Mouse (Mus musculus) liver, adult 2 months (tissue): ENCODE data around the gene Hist1h4a. TPM values are rescaled to one million over a fixed set of nuclear protein-coding genes. Genes with fewer than 3 reads are reported as not detected.
"Not testable (repeated sequence)": the region's sequence is repeated elsewhere in the genome, so short reads cannot be mapped to it uniquely, and the experiment has no call there.

ENCODE experiments used
- DNase-seq: peaks from one replicate; pipeline ENCODE4 v3.0.0-alpha.2; 2011; ENCODE audit warnings: low read depth, low spot score; ENCODE audit errors: extremely low read depth
- H3K27ac ChIP-seq: fragments of 200-500 bp; replicated peaks from 2 replicates; pipeline ENCODE4 v1.5.1; 2012; ENCODE audit warnings: low read depth, mild to moderate bottlenecking, control low read depth, inconsistent platforms, low read length; ENCODE audit not compliant: insufficient read depth
- H3K27me3 ChIP-seq: fragments of 200-500 bp; 2 replicates; pipeline ENCODE4 v1.6.1; 2012; ENCODE audit warnings: mild to moderate bottlenecking, moderate library complexity, low read length, inconsistent platforms; ENCODE audit not compliant: control insufficient read depth, insufficient read depth
- H3K36me3 ChIP-seq: fragments of 200-500 bp; 2 replicates; pipeline ENCODE4 v1.6.1; 2012; ENCODE audit warnings: low read length, inconsistent platforms; ENCODE audit not compliant: control insufficient read depth, insufficient read depth
- H3K4me1 ChIP-seq: fragments of 200-500 bp; 2 replicates; pipeline ENCODE4 v1.6.1; 2011; ENCODE audit warnings: low read length; ENCODE audit not compliant: control insufficient read depth, insufficient read depth
- H3K4me3 ChIP-seq: fragments of 200-500 bp; 2 replicates; pipeline ENCODE4 v1.5.1; 2011; ENCODE audit warnings: low read depth, mild to moderate bottlenecking, control low read depth, low read length, moderate library complexity; ENCODE audit not compliant: insufficient read depth
- H3K79me2 ChIP-seq: fragments of 200-500 bp; 2 replicates; pipeline ENCODE4 v1.6.1; 2012; ENCODE audit warnings: inconsistent platforms, mild to moderate bottlenecking, low read length, moderate library complexity; ENCODE audit not compliant: control insufficient read depth, insufficient read depth
- H3K9ac ChIP-seq: fragments of 200-500 bp; 2 replicates; pipeline ENCODE4 v1.6.1; 2012; ENCODE audit warnings: low read depth, mild to moderate bottlenecking, control low read depth, inconsistent platforms, low read length
- CTCF ChIP-seq: fragments of 200-500 bp; IDR thresholded peaks from 2 replicates; pipeline ENCODE4 v1.5.1; 2011; ENCODE audit warnings: low read depth, low read length, control low read depth
- POLR2A ChIP-seq: fragments of 200-500 bp; IDR thresholded peaks from 2 replicates; pipeline ENCODE4 v1.6.1; 2011; ENCODE audit warnings: low read length, control low read depth; ENCODE audit not compliant: insufficient read depth; ENCODE audit errors: extremely low read depth
- WGBS: fragments of 180-500 bp; shearing (Covaris S2); methylation state at CpG from one replicate; pipeline ENCODE4 v1.1.7; 2018; 5-methylcytosine and 5-hydroxymethylcytosine counted together
- polyA plus RNA-seq: library from polyadenylated mRNA; depleted of rRNA; stranded (reverse); fragments of >200 nt; gene quantifications from 2 replicates; pipeline ENCODE4 v1.2.3, GENCODE M21; 2012
- total RNA-seq: library from RNA; depleted of rRNA; stranded (reverse); fragments of >200 nt; gene quantifications from 2 replicates; pipeline ENCODE4 v1.2.3, GENCODE M21; 2014

The Hist1h4a gene
- total and polyA plus RNA-seq, 2 experiments, result 21.0 TPM; not detected in 1

DNA sequence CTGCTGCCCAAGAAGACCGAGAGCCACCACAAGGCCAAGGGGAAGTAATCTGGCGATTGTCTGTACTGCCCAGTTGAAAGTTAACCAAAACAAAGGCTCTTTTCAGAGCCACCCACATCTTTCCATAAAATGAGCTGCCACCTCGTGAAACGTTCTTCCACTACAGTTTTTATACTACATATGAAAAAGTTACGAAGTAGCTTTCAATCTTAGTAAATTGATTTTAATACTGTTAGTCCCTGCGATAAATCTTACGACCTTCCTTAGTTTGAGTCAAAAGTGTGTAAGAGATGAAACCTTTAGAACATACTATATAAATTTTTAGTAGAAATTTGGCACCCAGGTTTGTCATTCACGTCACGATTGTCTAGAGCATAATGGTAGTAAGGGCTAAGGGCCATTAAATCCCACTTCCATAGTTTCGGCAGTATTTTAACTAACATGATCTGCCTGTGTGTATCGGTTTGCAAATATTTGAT is 9.5 kb downstream of the Hist1h4a start:
- Histone ChIP-seq H3K79me2 (no peaks in the 10 kb centered on the region), H3K27me3 (no peaks in the 10 kb centered on the region), H3K4me3 (peak overlapping the region; percentile 34; the same call in 1 of the 2 replicates), H3K4me1 (peaks cover 4% of the 10 kb centered on the region), H3K27ac (peak overlapping the region; percentile 67; the same call in 1 of the 2 replicates), H3K36me3 (no peaks in the 10 kb centered on the region), H3K9ac (0 out of 2 replicates have a peak overlapping the region, but pooled peaks have one; percentile 41)
- DNase-seq, result no peak
- WGBS, result 4% methylated on average over 11 of the region's 11 CpGs
- TF ChIP-seq CTCF, result no peak
- no peak for TF ChIP-seq POLR2A

DNA sequence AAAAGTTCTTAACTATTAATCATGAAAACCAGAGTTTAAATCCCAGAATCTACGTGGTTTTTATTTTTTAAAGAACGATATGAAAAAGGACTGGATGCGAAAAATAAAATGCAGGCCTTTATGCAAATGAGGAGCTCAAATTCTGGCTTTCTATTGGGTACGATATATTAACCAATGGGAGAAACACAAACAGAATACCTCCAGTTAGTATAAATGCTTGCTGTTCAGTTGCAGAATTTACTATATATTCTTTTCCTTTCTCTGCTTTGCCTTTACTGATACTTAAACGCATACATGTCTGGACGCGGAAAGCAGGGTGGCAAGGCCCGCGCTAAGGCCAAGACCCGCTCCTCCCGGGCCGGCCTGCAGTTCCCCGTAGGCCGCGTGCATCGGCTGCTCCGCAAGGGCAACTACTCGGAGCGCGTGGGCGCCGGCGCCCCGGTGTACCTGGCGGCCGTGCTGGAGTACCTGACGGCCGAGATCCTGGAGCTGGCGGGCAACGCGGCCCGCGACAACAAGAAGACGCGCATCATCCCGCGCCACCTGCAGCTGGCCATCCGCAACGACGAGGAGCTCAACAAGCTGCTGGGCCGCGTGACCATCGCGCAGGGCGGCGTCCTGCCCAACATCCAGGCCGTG is 10.1 kb downstream of the Hist1h4a start, which contains the start of gene Hist1h2ab:
Gene Hist1h2ab (plus strand): TSS at position 288 of the 639 bp plus-strand sequence.
- peak within 1 kb of the TSS; percentile 67 for H3K4me3 ChIP-seq
- H3K27ac ChIP-seq, result peak within 1 kb of the TSS; percentile 96
- peak; percentile 88 for DNase-seq
- peak within 1 kb of the TSS; percentile 77 for H3K9ac ChIP-seq
- under 1% methylated on average over 34 of the region's 47 CpGs for WGBS
- H3K79me2 ChIP-seq, H3K4me1 ChIP-seq, H3K36me3 ChIP-seq, H3K27me3 ChIP-seq: not testable (repeated sequence)

DNA sequence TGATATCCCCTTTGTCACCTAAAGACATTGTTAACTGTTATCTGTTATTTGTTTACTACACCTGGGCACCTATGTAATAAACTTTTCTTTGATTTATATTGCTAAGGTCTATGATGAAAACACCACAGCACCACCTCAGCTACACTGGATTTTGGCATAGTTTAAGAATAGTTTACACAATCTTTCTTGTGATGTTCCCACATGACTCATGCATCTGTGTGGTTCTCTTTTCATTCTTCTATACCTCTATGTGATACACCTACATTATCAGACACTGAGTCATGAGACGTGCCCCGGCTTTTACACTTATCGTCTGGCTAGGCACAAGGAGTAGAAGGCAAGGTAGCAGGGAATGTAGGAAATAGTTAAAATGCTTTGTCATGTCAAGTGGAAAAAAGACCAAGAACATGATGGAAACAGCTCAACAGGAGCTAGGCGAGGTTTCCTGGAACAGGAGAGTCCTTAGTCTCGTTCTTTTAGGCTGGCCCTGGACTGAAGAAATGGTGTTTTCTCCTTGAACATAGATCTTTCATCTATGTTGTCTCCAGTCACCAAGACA is 11.4 kb downstream of the Hist1h4a start:
- Histone ChIP-seq H3K4me1 (peaks cover 11% of the 10 kb centered on the region), H3K9ac (no peak overlapping the region), H3K27me3 (no peaks in the 10 kb centered on the region), H3K4me3 (no peak overlapping the region), H3K79me2 (no peaks in the 10 kb centered on the region), H3K36me3 (no peaks in the 10 kb centered on the region), H3K27ac (no peak overlapping the region)
- WGBS, result 98% methylated on average over 5 of the region's 5 CpGs
- no peak for DNase-seq
- TF ChIP-seq POLR2A (no peak), CTCF (no peak)

DNA sequence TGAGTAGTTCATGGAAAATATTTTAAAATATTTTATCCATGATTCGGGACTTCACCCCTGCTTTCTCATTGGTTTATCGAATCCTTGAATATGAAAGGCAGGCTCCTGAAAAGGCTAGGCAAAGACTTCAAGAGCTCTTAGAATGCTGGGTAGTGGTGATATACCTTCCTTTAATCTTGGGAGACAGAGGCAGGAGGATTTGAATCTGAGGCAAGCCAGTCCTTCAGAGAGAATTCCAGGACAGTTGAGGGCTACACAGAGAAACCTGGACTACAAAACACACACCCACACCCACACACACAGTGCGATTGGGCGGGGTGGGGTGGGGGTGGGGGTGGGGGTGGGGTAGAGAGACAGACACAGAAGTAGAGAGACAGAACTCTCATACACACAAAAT is 13.1 kb downstream of the Hist1h4a start:
- peaks cover 12% of the 10 kb centered on the region for H3K4me1 ChIP-seq
- no peaks in the 10 kb centered on the region for H3K79me2 ChIP-seq
- no peak for DNase-seq
- no peaks in the 10 kb centered on the region for H3K27me3 ChIP-seq
- no peaks in the 10 kb centered on the region for H3K36me3 ChIP-seq
- no peak overlapping the region for H3K27ac ChIP-seq
- H3K9ac ChIP-seq, result no peak overlapping the region
- no peak for TF ChIP-seq POLR2A
- no peak for TF ChIP-seq CTCF
- no peak overlapping the region for H3K4me3 ChIP-seq
- 16% methylated on average over 4 of the region's 4 CpGs for WGBS

DNA sequence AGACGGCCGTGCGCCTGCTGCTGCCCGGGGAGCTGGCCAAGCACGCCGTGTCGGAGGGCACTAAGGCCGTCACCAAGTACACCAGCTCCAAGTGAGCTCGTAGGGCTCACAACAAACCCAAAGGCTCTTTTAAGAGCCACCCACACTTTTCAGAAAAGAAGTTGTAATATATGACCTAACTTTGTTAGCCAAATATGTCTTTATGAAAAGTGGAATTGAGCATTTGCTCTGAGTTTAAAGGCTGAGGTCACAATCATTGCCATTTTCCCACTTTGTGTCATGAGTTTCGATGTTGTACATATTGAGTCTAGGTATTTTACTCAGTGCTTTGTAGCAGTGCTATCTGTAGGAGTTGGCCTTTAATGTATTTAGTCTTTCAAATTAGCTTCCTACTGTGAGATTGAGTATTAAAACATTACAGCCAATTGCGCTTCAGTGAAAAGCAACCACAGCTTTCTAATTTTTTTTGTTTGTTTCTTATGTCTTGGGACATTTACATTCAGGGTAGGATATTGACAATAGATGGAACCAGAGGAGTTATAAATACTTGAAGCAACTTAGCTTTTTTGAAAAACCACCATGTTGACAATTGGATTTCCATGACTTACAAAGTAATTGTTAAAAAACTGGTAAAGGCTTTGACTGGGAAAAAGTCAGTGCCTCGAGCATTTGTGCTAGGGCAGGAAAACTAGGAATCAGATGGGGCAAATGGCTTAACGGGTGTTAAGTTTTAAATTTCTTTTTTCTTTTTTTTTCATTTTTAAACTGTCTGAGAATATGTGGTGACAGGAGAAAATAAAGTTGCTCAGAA is 13.7 kb downstream of the Hist1h4a start:
- Histone ChIP-seq H3K4me1 (peaks cover 12% of the 10 kb centered on the region), H3K79me2 (no peaks in the 10 kb centered on the region), H3K36me3 (no peaks in the 10 kb centered on the region), H3K9ac (peak overlapping the region; percentile 37; the same call in 1 of the 2 replicates), H3K27ac (peak overlapping the region; percentile 12; the same call in 1 of the 2 replicates), H3K27me3 (no peaks in the 10 kb centered on the region), H3K4me3 (peak overlapping the region; percentile 4; the same call in 1 of the 2 replicates)
- WGBS, result 11% methylated on average over 13 of the region's 13 CpGs
- TF ChIP-seq CTCF (no peak), POLR2A (no peak)
- no peak for DNase-seq

DNA sequence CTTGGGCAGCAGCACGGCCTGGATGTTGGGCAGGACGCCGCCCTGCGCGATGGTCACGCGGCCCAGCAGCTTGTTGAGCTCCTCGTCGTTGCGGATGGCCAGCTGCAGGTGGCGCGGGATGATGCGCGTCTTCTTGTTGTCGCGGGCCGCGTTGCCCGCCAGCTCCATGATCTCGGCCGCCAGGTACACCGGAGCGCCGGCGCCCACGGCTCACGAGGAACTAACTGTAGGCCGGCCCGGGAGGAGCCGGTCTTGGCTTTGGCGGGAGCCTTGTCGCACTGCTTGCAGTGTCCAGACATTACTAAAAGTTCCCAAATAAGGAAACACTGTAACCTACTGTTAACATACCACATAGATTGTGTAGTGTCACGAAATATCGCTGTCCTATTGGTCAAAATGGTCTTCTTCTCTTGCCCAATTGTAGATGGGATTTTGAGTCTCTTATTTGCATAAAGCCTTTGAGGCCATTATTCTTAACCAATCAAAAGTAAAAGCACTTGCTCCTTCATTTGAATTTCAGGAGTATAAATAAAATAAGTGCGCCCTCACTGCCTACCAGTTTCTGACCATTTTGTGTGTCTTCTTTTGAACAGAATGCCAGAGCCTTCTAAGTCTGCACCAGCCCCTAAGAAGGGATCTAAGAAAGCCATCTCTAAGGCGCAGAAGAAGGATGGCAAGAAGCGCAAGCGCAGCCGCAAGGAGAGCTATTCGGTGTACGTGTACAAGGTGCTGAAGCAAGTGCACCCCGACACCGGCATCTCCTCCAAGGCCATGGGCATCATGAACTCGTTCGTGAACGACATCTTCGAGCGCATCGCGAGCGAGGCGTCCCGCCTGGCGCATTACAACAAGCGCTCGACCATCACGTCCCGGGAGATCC is 14.6 kb downstream of the Hist1h4a start, which contains the start of gene Hist1h2bb:
Gene Hist1h2bb (plus strand): TSS at position 534 of the 880 bp plus-strand sequence.
- Histone ChIP-seq H3K4me1 (peaks cover 12% of the 10 kb centered on the region), H3K27ac (peak within 1 kb of the TSS; percentile 99), H3K4me3 (peak within 1 kb of the TSS; percentile 66), H3K9ac (peak within 1 kb of the TSS; percentile 73)
- not testable (repeated sequence) for H3K79me2 ChIP-seq, H3K36me3 ChIP-seq, H3K27me3 ChIP-seq
- WGBS, result 1% methylated on average over 45 of the region's 58 CpGs
- DNase-seq, result peak; percentile 99
